Mouse (Mus musculus) kidney, embryonic 14.5 days (tissue): ENCODE measurements around the gene Selenbp1. TPM values are rescaled to one million over a fixed set of nuclear protein-coding genes. Genes with fewer than 3 reads are reported as not detected.
A peak's percentile ranks its signal among the peaks of the same experiment; 100 is the strongest.
"Not testable (repeated sequence)": the region's sequence is repeated elsewhere in the genome, so short reads cannot be mapped to it uniquely, and the experiment has no call there.

Experiments used
- ATAC-seq: fragments of 200-750 bp; cut with Nextera tagmentation; 2 replicates; pipeline ENCODE4 v1.8.0; 2017; ENCODE audit warnings: moderate number of reproducible peaks, mild to moderate bottlenecking, moderate TSS enrichment, moderate library complexity; ENCODE audit not compliant: low FRiP score, low TSS enrichment
- H3K27ac ChIP-seq: fragments of 300-500 bp; sonication (generic); 2 replicates; pipeline ENCODE4 v1.5.1; 2014; ENCODE audit warnings: low read depth, mild to moderate bottlenecking, low read length, moderate library complexity, mixed read lengths
- H3K27me3 ChIP-seq: fragments of 300-500 bp; sonication (generic); 2 replicates; pipeline ENCODE4 v1.6.1; 2014; ENCODE audit warnings: mild to moderate bottlenecking, low read length; ENCODE audit not compliant: control insufficient read depth, insufficient read depth
- H3K36me3 ChIP-seq: fragments of 300-500 bp; sonication (generic); 2 replicates; pipeline ENCODE4 v1.6.1; 2014; ENCODE audit warnings: low read length, mixed read lengths; ENCODE audit not compliant: control insufficient read depth, insufficient read depth
- H3K4me1 ChIP-seq: fragments of 300-500 bp; sonication (generic); 2 replicates; pipeline ENCODE4 v1.6.1; 2014; ENCODE audit warnings: low read length, mixed read lengths; ENCODE audit not compliant: control insufficient read depth, insufficient read depth
- H3K4me2 ChIP-seq: fragments of 300-500 bp; sonication (generic); replicated peaks from 2 replicates; pipeline ENCODE4 v1.6.1; 2014; ENCODE audit warnings: low read depth, mild to moderate bottlenecking, low read length
- H3K4me3 ChIP-seq: fragments of 300-500 bp; sonication (generic); 2 replicates; pipeline ENCODE4 v1.5.1; 2014; ENCODE audit warnings: mild to moderate bottlenecking, low read length
- H3K9ac ChIP-seq: fragments of 300-500 bp; sonication (generic); 2 replicates; pipeline ENCODE4 v1.6.1; 2014; ENCODE audit warnings: low read depth, mild to moderate bottlenecking, low read length, moderate library complexity
- H3K9me3 ChIP-seq: fragments of 300-500 bp; sonication (generic); 2 replicates; pipeline ENCODE4 v1.6.1; 2016; ENCODE audit warnings: low read length; ENCODE audit not compliant: control insufficient read depth
- WGBS: fragments of 180-500 bp; shearing (Covaris S2); extraction: QIAGEN DNeasy Blood & Tissue Kit; methylation state at CpG from one replicate; pipeline ENCODE4 v1.1.7; 2014; 5-methylcytosine and 5-hydroxymethylcytosine counted together
- polyA plus RNA-seq: library from polyadenylated mRNA; unstranded; fragments of >200 nt; fragmentation: Nextera tagmentation; extraction: Ambion mirVana; gene quantifications from 2 replicates; pipeline ENCODE4 v1.2.1, GENCODE M21; 2014

Gene Selenbp1
- polyA plus RNA-seq, 1 experiment from 2014 or later: 40.0 TPM

DNA sequence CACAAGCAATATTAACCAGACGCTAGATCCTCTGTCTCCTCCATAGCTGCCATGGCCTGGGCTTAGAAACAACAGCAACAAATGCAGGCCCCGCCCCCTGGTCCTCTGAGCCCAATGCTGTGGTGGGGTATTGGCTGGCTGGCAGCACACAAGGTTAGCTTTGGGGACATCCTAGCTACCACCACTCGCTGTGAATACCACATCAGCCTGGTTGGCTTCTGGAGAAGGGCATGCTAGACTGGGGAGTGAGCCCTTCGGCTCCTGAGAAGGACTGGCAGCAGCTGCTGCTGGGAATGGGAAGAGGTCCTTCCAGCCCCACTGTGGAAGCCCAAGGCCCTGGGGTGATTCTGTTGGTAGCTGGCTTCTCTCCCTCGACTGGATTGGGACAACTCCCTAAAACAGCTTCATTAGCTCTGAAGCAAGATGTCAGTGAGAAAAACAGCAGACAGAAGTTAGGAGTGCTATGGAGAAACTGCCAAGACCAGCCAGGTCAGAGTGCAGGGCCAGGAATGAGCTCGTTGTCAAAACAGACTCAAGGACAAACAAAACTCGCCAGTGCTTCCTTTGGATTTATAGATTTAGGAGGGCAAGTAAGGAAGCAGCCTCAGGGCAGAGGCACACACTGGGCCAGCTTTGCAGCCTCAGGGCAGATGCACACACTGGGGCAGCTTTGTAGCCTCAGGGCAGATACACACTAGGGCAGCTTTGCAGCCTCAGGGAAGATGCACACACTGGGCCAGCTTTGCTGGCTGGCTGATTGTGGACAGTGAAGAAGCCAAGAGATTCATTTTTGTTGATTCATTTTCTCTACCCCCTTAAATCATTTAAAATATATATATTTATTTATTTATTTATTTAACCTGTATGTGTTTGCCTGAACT lies 2.2 kb upstream of the Selenbp1 start:
- WGBS: 27% methylated on average over 6 of the region's 7 CpGs
- not testable (repeated sequence) for ATAC-seq

DNA sequence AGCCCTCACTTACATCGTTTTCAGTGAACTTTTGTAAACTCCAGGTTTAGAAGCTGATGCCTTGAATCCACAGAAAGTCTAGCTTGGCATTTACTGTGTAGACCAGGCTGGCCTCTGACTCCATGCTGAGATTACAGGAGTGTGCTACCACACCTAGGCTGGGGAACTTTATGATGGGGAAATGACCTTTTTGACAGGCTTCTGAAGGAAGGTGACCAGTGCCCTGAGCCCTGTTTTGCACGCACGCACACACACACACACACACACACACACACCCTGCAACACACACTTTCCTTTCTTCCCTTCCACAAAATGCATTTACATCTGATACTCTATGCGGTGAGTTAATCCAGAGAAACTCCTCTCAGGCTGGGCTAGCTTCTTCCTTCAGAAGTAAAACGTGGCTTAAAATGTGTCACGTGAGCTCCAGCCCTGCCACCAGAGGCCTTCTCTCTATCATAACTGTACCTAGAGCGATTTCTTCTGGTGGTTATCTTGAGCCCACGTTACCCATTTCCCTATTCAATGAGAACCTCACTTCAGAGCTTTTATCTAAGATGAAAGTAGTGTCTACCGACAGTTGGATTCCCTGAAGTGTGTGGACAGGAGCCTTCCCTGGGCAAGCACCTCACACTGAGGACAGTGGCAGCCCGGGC lies 1.3 kb upstream of the Selenbp1 start:
- H3K9me3 ChIP-seq: not testable (repeated sequence)

More for the DNA sequence above, 2.2 kb upstream of the Selenbp1 start:
- not testable (repeated sequence) for H3K4me3 ChIP-seq, H3K9ac ChIP-seq, H3K36me3 ChIP-seq, H3K27ac ChIP-seq, H3K4me1 ChIP-seq, H3K9me3 ChIP-seq, H3K27me3 ChIP-seq, H3K4me2 ChIP-seq

DNA sequence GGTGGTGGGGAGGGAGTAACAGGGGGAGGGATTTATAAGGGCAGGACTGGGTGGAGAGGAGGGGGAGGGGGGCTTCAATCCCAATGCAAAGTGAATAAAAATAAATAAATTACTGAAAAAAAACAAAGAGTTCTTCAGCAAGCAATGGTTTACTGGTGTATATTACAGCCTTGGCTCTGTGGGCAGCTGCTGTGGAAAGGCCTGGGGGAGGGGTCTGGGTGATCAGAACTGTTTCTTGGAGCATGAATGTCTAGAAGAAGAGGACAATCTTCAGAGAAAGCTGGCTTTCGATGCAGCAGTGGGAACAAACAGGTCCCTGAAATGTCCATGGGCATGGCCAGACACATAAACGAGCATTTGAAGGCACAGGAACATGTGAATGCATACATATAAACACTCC lies 577 bp upstream of the Selenbp1 start:
- 50% methylated on average over 2 of the region's 2 CpGs for WGBS
- H3K9ac ChIP-seq, H3K4me1 ChIP-seq, H3K27me3 ChIP-seq, H3K4me3 ChIP-seq, H3K9me3 ChIP-seq, ATAC-seq, H3K36me3 ChIP-seq: not testable (repeated sequence)
- Histone ChIP-seq H3K27ac (peak overlapping the region; percentile 88; the same call in 1 of the 2 replicates), H3K4me2 (peak overlapping the region; percentile 51; the same call in 1 of the 2 replicates)

More for the DNA sequence above, 1.3 kb upstream of the Selenbp1 start:
- not testable (repeated sequence) for H3K4me1 ChIP-seq, H3K27ac ChIP-seq, H3K4me3 ChIP-seq, H3K9ac ChIP-seq, H3K36me3 ChIP-seq, ATAC-seq, H3K4me2 ChIP-seq, H3K27me3 ChIP-seq
- 79% methylated on average over 10 of the region's 10 CpGs for WGBS

DNA sequence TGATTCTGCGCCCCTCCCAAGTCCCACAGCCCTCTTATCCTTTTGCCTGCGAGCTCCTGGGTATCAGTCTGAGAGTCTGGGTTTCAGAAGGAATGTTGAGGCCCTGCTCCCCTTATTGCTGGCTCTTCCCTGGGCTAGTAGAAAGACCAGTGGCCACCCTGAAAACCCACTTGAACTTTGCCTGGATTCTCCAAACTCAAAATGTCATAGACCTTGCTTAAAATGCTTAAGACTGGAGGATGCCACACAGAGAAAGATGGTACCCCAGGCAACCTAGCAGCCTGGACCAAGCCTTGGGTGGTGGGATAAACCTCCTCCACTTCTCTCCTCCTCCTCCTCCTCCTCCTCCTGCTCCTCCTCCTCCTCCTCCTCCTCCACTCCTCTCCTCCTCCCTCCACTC lies 748 bp downstream of the Selenbp1 start:
- H3K9me3 ChIP-seq, H3K4me1 ChIP-seq, H3K9ac ChIP-seq, ATAC-seq, H3K4me3 ChIP-seq, H3K27me3 ChIP-seq, H3K36me3 ChIP-seq, H3K4me2 ChIP-seq: not testable (repeated sequence)
- peak overlapping the region; percentile 88; the same call in 1 of the 2 replicates for H3K27ac ChIP-seq
- WGBS: no CpG with 5 or more reads among the region's 2 CpGs

DNA sequence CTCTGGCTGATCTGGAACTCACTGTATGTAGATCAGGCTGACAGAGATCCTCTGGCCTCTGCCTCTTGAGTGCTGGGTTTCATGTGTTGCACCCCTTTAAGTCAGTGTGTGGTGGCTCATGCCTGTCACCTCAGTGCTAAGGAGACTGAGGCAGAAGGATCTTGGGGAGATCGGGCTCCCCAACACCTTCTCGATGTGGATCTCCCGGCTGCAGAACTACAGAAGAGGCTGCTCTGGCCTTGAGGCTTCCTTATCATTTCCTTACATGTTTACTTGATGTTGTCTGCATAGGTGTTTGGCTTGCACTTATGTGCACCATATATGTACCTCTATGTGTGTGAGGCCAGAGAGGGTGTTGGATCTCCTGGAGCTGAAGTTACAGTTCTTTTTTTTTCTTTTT lies 1.7 kb downstream of the Selenbp1 start:
- not testable (repeated sequence) for H3K4me2 ChIP-seq, H3K9me3 ChIP-seq, H3K27me3 ChIP-seq, H3K4me1 ChIP-seq, H3K9ac ChIP-seq, H3K36me3 ChIP-seq, H3K4me3 ChIP-seq, ATAC-seq, H3K27ac ChIP-seq
- 92% methylated on average over 3 of the region's 3 CpGs for WGBS

DNA sequence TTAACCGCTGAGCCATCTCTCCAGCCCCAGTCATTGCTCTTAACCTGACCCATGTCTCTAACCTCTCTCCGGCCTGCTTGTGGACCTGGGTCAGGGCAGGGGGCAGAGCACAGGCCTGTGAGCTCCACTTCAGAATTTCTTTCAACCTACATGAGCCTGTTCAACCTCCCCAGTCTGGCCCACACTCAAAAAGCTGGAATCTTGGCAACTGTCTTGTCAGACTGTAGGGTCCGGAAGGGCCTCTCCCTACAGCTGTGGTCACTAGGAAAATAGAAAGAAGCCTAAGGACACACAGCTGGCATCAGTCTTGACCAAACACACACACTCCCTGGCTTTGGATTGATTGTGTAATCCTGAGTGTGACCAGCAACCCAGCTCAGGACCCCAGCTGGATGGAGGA lies 2.5 kb downstream of the Selenbp1 start:
- H3K27me3 ChIP-seq, H3K4me1 ChIP-seq, ATAC-seq, H3K27ac ChIP-seq, H3K9me3 ChIP-seq, H3K36me3 ChIP-seq, H3K4me3 ChIP-seq, H3K4me2 ChIP-seq, H3K9ac ChIP-seq: not testable (repeated sequence)
- 56% methylated on average over 3 of the region's 3 CpGs for WGBS

DNA sequence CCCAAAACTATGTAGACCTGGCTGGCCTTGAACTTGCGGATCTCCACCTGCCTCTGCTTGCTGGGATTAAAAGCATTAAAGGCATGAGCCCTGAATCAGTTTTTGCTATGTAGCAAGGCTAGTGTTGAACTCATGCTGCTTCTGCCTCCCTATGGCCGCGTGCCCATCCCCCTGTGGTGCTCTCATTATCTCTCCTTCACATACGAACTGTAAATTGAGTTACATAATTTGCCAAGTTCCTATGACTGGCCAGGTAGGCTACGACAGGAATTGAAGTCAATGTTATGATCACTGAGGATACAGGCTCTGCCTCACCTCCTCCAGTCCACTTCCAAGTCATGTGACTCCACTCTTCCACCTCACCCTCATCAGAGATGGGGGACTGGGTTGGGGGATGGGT lies 3.3 kb downstream of the Selenbp1 start:
- not testable (repeated sequence) for H3K9ac ChIP-seq

DNA sequence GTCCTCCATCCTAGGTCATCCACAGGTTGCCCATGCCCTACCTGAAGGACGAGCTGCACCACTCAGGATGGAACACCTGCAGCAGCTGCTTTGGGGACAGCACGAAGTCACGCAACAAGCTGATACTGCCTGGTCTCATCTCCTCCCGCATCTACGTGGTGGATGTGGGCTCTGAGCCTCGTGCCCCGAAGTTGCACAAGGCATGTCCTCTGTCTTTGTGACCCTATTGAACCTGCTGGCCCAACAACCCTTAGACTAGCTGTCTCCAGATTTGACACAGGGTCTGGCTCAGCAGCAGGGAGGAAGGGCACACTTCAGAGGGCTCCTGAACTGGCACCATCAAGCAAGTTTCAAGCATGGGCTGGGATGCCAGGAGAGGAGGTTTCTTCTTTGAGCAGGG lies 4.3 kb downstream of the Selenbp1 start:
- H3K4me3 ChIP-seq, H3K4me2 ChIP-seq, ATAC-seq, H3K27me3 ChIP-seq, H3K36me3 ChIP-seq, H3K9me3 ChIP-seq, H3K27ac ChIP-seq, H3K4me1 ChIP-seq, H3K9ac ChIP-seq: not testable (repeated sequence)
- WGBS: 94% methylated on average over 6 of the region's 7 CpGs

More for the DNA sequence above, 3.3 kb downstream of the Selenbp1 start:
- H3K4me1 ChIP-seq, H3K27me3 ChIP-seq, ATAC-seq, H3K4me3 ChIP-seq, H3K4me2 ChIP-seq, H3K36me3 ChIP-seq, H3K27ac ChIP-seq, H3K9me3 ChIP-seq: not testable (repeated sequence)
- WGBS: 85% methylated on average over 5 of the region's 5 CpGs

DNA sequence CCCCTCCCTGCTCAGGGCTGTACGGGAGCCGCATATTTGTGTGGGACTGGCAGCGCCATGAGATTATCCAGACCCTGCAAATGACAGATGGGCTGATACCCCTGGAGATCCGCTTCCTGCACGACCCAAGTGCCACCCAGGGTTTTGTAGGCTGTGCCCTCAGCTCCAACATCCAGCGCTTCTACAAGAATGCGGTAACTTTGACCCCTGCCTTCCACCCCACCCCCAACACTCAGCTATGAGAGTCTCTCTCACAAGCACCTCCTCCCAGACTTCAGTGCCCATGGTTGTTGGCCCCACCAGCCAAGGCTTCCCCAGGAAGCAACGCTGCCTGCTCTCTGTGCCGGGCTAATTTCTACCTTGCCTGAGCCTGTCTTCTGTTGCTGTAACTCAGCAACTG lies 7.2 kb downstream of the Selenbp1 start:
- H3K4me3 ChIP-seq, H3K36me3 ChIP-seq, H3K27ac ChIP-seq, ATAC-seq, H3K4me2 ChIP-seq, H3K4me1 ChIP-seq, H3K9me3 ChIP-seq, H3K27me3 ChIP-seq, H3K9ac ChIP-seq: not testable (repeated sequence)
- 70% methylated on average over 9 of the region's 9 CpGs for WGBS
